Mouse (Mus musculus) embryonic facial prominence, embryonic 15.5 days (tissue): Measurements from ENCODE around the gene Pbx1. TPM values are rescaled to one million over a fixed set of nuclear protein-coding genes. Genes with fewer than 3 reads are reported as not detected.

Experiments
- ATAC-seq: fragments of 200-750 bp; cut with Nextera tagmentation; 2 replicates; pipeline ENCODE4 v1.8.0; 2017; ENCODE audit warnings: low read depth, moderate TSS enrichment; ENCODE audit not compliant: insufficient number of reproducible peaks, low FRiP score, low TSS enrichment
- H3K27ac ChIP-seq: fragments of 300-500 bp; sonication (generic); replicated peaks from 2 replicates; pipeline ENCODE4 v1.5.1; 2015; ENCODE audit warnings: mild to moderate bottlenecking, inconsistent platforms
- H3K27me3 ChIP-seq: fragments of 300-500 bp; sonication (generic); 2 replicates; pipeline ENCODE4 v1.6.1; 2015; ENCODE audit warnings: inconsistent platforms
- H3K36me3 ChIP-seq: fragments of 300-500 bp; sonication (generic); 2 replicates; pipeline ENCODE4 v1.6.1; 2015; ENCODE audit warnings: mild to moderate bottlenecking, inconsistent platforms
- H3K4me1 ChIP-seq: fragments of 300-500 bp; sonication (generic); 2 replicates; pipeline ENCODE4 v1.6.1; 2015; ENCODE audit warnings: inconsistent platforms
- H3K4me2 ChIP-seq: fragments of 300-500 bp; sonication (generic); replicated peaks from 2 replicates; pipeline ENCODE4 v1.6.1; 2015; ENCODE audit warnings: mild to moderate bottlenecking, inconsistent platforms
- H3K4me3 ChIP-seq: fragments of 300-500 bp; sonication (generic); replicated peaks from 2 replicates; pipeline ENCODE4 v1.5.1; 2015; ENCODE audit warnings: mild to moderate bottlenecking, inconsistent platforms
- H3K9ac ChIP-seq: fragments of 300-500 bp; sonication (generic); 2 replicates; pipeline ENCODE4 v1.6.1; 2015; ENCODE audit warnings: inconsistent platforms
- H3K9me3 ChIP-seq: fragments of 300-500 bp; sonication (generic); replicated peaks from 2 replicates; pipeline ENCODE4 v1.6.1; 2016; ENCODE audit warnings: inconsistent platforms
- WGBS: fragments of 180-500 bp; shearing (Covaris S2); methylation state at CpG from one replicate; pipeline ENCODE4 v1.1.7; 2015; 5-methylcytosine and 5-hydroxymethylcytosine counted together
- polyA plus RNA-seq: library from polyadenylated mRNA; unstranded; fragments of >200 nt; fragmentation: Nextera tagmentation; extraction: Ambion mirVana; gene quantifications from 2 replicates; pipeline ENCODE4 v1.2.1, GENCODE M21; 2015

The Pbx1 gene
- polyA plus RNA-seq, 1 experiment from 2014 or later = 29.5 TPM

GRCm38 (mm10) chr1:168093044-168093443 is 339.0 kb downstream of the Pbx1 start:
- H3K27ac ChIP-seq = no peak overlapping the region
- no peaks in the 10 kb centered on the region for H3K9me3 ChIP-seq
- no peak for ATAC-seq
- H3K27me3 ChIP-seq = no peaks in the 10 kb centered on the region
- H3K4me2 ChIP-seq = no peak overlapping the region
- 86% methylated on average over 2 of the region's 2 CpGs for WGBS
- no peak overlapping the region for H3K4me3 ChIP-seq
- H3K36me3 ChIP-seq = no peaks in the 10 kb centered on the region
- no peaks in the 10 kb centered on the region for H3K4me1 ChIP-seq
- no peak overlapping the region for H3K9ac ChIP-seq

DNA sequence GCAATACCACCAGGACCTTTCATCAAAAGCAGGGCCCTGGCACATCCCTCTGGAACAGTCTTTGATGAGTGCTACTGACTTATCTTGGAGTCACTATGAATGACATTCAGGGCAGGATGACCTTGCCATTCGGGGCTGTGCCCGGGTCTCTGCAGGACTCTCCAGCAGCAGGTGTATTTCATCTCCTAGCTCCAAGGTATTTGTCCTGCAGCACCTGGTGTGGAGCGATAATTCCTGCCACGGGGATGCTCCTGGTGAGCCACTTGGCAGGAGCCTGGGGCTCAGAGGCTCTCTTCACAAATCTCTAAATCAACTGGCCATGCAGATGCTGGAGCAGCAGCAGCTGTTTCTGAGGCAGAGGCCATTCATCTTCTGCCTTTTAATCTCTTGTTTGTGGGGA is 340.4 kb downstream of the Pbx1 start:
- H3K4me1 ChIP-seq = no peaks in the 10 kb centered on the region
- WGBS = 66% methylated on average over 4 of the region's 4 CpGs
- no peak overlapping the region for H3K4me2 ChIP-seq
- no peak overlapping the region for H3K9ac ChIP-seq
- H3K9me3 ChIP-seq = no peaks in the 10 kb centered on the region
- H3K4me3 ChIP-seq = no peak overlapping the region
- no peak for ATAC-seq
- no peak overlapping the region for H3K27ac ChIP-seq
- H3K36me3 ChIP-seq = no peaks in the 10 kb centered on the region
- H3K27me3 ChIP-seq = no peaks in the 10 kb centered on the region

GRCm38 (mm10) chr1:168088680-168089079 is 343.4 kb downstream of the Pbx1 start:
- H3K4me2 ChIP-seq = no peak overlapping the region
- 88% methylated on average over 7 of the region's 7 CpGs for WGBS
- H3K4me1 ChIP-seq = no peaks in the 10 kb centered on the region
- H3K36me3 ChIP-seq = no peaks in the 10 kb centered on the region
- H3K4me3 ChIP-seq = no peak overlapping the region
- H3K9me3 ChIP-seq = no peaks in the 10 kb centered on the region
- no peaks in the 10 kb centered on the region for H3K27me3 ChIP-seq
- no peak overlapping the region for H3K9ac ChIP-seq
- ATAC-seq = no peak
- H3K27ac ChIP-seq = no peak overlapping the region

DNA sequence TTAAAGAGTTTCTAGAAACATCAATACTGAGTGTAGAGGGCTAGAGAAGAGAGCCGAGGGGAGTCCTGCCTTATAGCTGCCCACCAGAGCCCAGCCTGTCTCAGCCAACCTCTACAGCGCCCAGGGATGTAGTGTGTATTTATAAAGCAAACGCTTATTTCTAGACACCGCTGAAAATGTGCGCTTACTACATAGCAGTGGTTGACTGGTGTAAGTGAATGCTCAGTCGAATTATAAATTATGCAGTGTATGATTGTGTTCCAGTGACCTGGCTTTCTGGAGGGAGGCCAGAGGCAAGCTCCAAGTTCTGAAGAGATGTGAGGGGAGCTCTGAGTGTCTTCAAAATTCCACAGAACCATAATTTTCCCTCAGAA is 352.7 kb downstream of the Pbx1 start:
- no peaks in the 10 kb centered on the region for H3K4me1 ChIP-seq
- H3K36me3 ChIP-seq = no peaks in the 10 kb centered on the region
- H3K4me2 ChIP-seq = no peak overlapping the region
- no peaks in the 10 kb centered on the region for H3K27me3 ChIP-seq
- H3K9me3 ChIP-seq = no peaks in the 10 kb centered on the region
- no peak overlapping the region for H3K4me3 ChIP-seq
- no peak overlapping the region for H3K9ac ChIP-seq
- 80% methylated on average over 6 of the region's 6 CpGs for WGBS
- H3K27ac ChIP-seq = no peak overlapping the region
- ATAC-seq = no peak

GRCm38 (mm10) chr1:168078746-168079393 is 353.2 kb downstream of the Pbx1 start:
- H3K36me3 ChIP-seq = no peaks in the 10 kb centered on the region
- no peak for ATAC-seq
- H3K27ac ChIP-seq = no peak overlapping the region
- WGBS = 54% methylated on average over 10 of the region's 10 CpGs
- H3K4me1 ChIP-seq = no peaks in the 10 kb centered on the region
- no peaks in the 10 kb centered on the region for H3K27me3 ChIP-seq
- H3K9ac ChIP-seq = no peak overlapping the region
- H3K4me3 ChIP-seq = no peak overlapping the region
- H3K9me3 ChIP-seq = no peaks in the 10 kb centered on the region
- no peak overlapping the region for H3K4me2 ChIP-seq

DNA sequence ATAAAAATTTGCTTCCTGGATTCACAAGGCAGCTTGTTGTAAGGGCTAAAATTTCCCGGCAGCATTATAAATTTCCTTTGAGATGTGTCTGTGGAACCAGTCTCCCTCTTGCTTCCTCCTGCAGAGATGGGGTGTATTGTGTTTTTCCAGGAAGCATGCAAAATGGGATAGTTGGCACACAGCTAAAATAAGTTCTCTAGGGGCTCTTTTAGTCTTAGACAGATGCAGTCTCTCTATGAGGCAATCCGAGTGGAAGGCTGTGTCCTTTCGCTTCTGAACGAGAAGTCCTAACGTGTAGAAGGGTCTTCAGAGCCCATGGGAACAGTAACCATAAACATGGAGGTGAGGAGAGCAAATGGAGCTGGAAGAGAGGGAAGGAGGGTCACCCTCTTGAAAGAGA is 360.1 kb downstream of the Pbx1 start:
- no peak overlapping the region for H3K27ac ChIP-seq
- no peaks in the 10 kb centered on the region for H3K9me3 ChIP-seq
- no peaks in the 10 kb centered on the region for H3K4me1 ChIP-seq
- H3K4me2 ChIP-seq = no peak overlapping the region
- H3K27me3 ChIP-seq = no peaks in the 10 kb centered on the region
- H3K36me3 ChIP-seq = no peaks in the 10 kb centered on the region
- ATAC-seq = no peak
- 60% methylated on average over 5 of the region's 5 CpGs for WGBS
- H3K9ac ChIP-seq = no peak overlapping the region
- no peak overlapping the region for H3K4me3 ChIP-seq

- WGBS = 78% methylated on average over 6 of the region's 6 CpGs
- no peaks in the 10 kb centered on the region for H3K4me1 ChIP-seq
- no peak for ATAC-seq
- H3K9ac ChIP-seq = no peak overlapping the region
- H3K4me2 ChIP-seq = no peak overlapping the region
- no peak overlapping the region for H3K27ac ChIP-seq
- no peaks in the 10 kb centered on the region for H3K9me3 ChIP-seq
- H3K4me3 ChIP-seq = no peak overlapping the region
- no peaks in the 10 kb centered on the region for H3K27me3 ChIP-seq
- no peaks in the 10 kb centered on the region for H3K36me3 ChIP-seq
Measured at GRCm38 (mm10) chr1:168070273-168070910, 361.7 kb downstream of the Pbx1 start.

- Histone ChIP-seq H3K9me3 (no peaks in the 10 kb centered on the region), H3K27me3 (no peaks in the 10 kb centered on the region), H3K4me2 (no peak overlapping the region), H3K9ac (no peak overlapping the region), H3K36me3 (no peaks in the 10 kb centered on the region), H3K4me1 (no peaks in the 10 kb centered on the region), H3K27ac (no peak overlapping the region), H3K4me3 (no peak overlapping the region)
- ATAC-seq = no peak
- WGBS = 78% methylated on average over 5 of the region's 5 CpGs
Measured at GRCm38 (mm10) chr1:168069740-168070139, 362.3 kb downstream of the Pbx1 start.
